Mouse (Mus musculus) embryo, embryonic 10 days (tissue): Measurements from ENCODE around the gene Npb.
"Not testable (repeated sequence)": the region's sequence is repeated elsewhere in the genome, so short reads cannot be mapped to it uniquely, and the experiment has no call there.

Experiments used
- DNase-seq: peaks from one replicate; pipeline ENCODE4 v3.0.0-alpha.2; 2015; ENCODE audit warnings: low spot score

Npb gene

DNA sequence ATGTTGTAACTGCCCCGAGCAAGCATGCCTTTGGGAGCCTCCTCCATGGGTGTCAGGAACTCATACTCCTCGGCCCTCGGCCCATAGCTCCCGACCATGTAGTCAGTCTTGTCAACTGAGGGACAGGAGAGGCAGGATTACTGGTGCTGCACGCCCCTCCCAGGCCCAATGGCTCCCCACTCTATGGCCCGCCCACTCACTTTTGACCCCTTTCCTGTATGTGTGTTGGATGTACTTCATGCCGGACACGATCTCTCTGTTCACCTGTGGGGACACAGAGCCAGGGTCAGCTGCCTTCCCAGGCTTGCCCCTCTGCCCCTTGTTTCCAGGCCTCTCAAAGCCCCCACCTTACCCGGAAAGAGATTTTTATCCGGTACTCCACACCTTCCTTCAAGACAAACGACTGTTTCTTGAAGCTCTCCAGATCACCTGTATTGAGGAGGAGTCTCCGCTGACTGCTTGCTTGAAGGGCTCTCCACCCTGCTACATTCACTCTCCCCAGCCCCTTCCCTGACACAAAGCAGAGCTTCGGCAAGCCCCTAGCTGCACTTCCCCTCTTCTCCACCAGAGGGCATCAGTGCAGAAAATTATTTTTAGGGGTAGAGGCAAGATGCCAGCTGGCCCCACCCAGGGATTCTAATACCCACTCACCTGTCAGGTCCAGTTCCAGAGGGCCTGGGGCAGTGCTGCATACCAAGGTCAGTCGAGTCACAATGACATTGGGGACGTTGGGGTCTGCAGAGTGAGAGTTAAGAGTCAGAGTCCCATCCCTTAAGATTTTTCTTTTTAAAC, 28.8 kb upstream of the Npb start:
- DNase-seq, result peak; percentile 78

GRCm38 (mm10) chr11:120580190-120580589, 28.1 kb upstream of the Npb start:
- DNase-seq, result no peak

- peak; percentile 40 for DNase-seq
Measured at GRCm38 (mm10) chr11:120580871-120581331, 27.4 kb upstream of the Npb start.

- DNase-seq, result peak; percentile 90
Measured at GRCm38 (mm10) chr11:120581490-120582267, 26.6 kb upstream of the Npb start, which contains the start of gene Arhgdia. Gene Arhgdia, minus strand, starts transcription at chr11:120581624.

- DNase-seq, result peak; percentile 43
Measured at GRCm38 (mm10) chr11:120582268-120582981, 25.9 kb upstream of the Npb start.

GRCm38 (mm10) chr11:120582982-120583293, 25.3 kb upstream of the Npb start:
- DNase-seq, result not testable (repeated sequence)

- no peak for DNase-seq
Measured at GRCm38 (mm10) chr11:120583937-120584336, 24.3 kb upstream of the Npb start.

GRCm38 (mm10) chr11:120588531-120588930, 19.7 kb upstream of the Npb start:
- no peak for DNase-seq

DNA sequence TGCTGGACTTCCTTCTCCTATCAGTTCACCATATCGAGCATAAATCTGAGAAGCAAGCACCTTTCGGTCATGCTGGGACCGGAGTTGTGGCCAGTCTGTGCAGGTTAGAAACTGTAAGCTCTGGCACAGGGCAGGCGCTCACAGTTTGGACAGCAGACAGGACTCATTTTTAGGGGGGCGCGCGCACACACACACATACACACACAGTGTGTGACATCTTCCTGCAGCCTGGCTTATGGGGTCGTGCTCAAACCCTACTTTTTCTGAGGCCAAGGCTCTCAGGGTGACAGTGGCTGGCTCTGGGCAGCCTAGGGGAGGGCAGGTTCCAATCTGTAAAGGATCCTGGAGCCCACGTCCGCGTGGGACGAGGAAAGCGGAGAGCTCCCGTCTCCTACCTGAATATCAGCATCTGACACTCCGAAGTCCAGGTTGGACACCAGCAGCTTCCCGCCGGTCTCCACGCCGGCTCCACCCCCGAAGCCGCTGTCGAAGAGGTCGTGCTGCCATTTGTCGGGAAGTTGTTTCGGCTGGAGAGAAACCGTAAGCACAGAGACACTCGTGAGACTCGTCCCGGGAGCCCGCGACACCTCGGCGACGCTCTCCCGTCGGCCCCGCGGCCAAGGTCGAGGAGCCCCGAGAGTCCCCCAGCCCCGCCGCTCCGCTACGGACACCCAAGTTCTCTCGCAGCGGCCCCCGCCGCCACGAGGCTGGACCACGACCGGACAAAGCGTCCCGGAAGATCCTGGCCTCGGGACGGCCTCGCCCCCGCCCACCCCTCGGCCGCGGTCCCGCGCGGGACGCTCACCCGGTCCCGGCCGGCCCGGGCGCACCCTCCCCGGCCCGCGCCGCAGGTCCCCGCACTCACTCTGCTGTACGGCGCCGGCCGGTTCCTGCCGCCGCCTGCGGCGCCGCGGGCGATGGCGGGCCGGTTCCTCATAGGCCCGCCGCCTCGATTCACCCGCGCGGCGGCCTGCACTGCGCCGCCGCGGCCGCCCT, 10.7 kb upstream of the Npb start:
- DNase-seq, result no peak

DNA sequence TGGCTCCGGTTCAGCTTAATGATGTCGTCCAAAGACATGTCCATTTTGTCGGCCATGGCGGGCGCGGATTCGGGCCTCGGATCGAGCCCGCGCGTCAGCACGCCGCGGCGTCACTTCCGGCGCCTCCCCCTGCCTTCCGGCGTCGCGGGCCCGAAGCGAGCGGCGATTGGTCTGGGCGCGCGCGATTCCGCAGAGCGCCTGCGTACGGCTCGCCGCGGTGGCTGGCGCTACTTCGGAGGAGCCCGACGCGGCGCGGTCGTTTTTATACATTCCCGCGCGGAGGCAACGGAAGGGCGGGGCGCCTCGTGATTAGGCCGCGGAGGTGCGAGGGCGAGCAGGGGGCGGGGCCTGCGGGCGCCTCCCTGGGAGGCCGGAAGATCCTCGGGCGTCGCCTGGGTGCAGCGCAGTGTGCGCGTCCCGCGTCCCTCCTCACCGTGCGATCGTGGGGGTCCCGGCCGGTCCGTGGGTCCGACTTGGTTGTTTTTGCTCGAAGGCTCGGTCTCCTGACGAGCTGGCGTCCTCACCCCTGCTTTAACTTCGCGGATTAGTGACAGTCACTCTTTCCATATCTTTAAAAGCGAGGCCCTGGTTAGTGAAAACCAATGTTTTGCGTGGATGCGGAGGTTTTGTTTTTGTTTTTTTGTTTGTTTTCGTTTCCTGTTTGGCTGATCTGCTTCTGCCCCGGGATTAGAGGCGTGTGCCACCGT, 9.8 kb upstream of the Npb start, which contains the start of the genes Alyref and Anapc11:
Alyref (minus strand) TSS at position 83 of the 707 bp plus-strand sequence.
Anapc11 (plus strand) TSS at position 139 of the 707 bp plus-strand sequence.
- peak; percentile 98 for DNase-seq

DNA sequence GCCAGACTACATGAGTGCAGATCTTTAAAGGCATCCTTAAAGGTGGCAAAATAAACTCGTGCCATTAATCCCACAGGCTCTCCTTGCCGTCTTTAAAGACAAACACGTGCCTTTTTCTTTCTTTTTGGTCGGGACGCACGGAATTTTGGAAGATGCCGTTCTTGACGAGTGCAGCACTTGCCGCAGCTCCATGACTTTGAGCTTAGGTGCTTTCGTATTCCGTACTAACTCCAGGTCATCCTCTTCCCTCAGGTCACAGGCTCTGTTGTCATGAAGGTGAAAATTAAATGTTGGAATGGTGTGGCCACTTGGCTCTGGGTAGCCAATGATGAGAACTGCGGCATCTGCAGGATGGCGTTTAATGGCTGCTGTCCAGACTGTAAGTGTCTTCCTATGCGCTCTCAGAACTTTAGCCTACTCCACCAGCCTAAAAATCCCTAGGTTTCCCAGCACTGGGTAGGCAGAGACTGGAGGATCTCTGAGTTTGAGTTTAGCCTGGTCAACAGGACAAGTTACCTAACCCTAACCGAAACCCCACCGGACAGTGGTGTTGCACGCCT, 9.2 kb upstream of the Npb start:
- DNase-seq, result no peak

DNA sequence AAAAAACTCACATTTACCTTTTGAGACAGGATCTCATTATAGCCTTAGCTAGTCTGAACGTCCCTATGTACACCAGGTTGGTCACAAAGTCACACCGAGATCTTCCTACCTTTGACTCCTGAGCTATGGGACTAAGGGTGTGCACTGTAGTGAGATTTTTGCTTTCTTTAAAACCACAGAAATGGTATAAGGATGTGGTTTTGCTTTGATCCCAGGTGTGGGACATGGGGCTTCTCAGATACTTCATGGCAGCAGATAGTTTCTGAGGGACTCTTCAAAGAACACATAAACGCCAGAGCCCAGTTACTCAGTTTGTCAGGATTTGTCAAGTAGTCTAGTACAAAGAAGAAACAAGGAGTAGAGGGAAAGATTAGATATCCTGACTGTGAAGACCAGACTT, 7.6 kb upstream of the Npb start:
- no peak for DNase-seq

- no peak for DNase-seq
Measured at GRCm38 (mm10) chr11:120603545-120603944, 4.7 kb upstream of the Npb start.

- no peak for DNase-seq
Measured at GRCm38 (mm10) chr11:120605667-120606066, 2.6 kb upstream of the Npb start.

DNA sequence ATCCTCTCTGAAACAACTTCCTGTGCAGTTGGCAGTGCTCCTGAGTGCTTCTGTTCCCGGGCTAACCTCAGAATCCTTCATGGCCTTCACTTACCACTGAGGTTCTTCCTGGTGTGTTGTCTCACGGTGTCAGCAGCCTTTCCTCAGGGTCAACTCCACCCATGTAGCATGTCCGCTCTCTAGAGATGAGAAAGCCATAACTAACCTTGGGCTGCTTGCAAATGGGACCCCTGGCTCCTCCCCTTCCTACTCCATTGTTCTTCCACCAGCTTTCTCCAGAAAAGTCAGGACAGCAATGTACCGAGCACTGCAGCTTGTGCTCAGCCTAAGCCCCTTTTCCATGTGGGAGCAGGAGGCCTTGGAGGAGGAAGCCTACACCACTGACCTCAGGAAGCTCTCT, 1.5 kb upstream of the Npb start:
- no peak for DNase-seq

DNA sequence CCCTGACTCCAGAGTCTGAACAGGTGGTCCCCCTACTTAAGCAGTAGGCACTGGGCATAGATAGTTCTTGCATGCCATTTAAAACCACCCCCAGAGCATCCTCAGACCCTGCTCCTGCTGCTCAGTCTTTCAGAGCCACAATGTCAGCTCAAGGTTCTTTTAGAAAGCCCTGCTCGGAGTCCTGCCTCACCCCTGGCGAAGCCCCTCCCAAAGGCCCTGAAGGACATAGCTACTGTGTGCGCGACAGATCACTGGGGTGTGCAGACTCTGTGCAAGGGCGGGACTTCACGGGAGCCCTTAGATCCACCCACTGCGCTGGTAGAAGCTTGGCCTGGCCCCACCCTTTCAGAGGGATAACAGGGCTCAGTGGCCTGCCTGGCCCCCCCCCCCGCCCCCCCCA, 973 bp downstream of the Npb start:
- DNase-seq, result peak; percentile 21

- no peak for DNase-seq
Measured at GRCm38 (mm10) chr11:120610477-120611046, 2.3 kb downstream of the Npb start.

DNA sequence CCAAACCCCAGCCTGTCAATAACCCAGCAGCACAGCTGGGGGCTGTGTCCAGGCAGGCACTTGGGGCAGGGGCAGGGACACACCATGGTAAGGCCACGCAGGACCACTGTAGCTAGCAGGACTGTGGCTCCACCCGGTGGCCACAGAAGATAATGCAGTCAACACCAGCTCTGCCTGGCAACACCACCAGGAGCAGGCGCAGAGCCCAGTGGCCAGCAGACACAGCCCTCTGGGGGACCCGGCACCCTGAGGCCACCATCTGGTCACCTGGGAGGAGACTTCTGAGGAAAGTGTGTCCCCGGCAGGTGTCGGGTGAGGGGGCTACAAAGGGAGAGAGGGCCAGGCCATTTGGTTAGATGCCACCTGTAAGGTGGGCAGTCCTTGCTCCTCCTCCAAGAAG, 4.5 kb downstream of the Npb start:
- DNase-seq, result peak; percentile 85

DNA sequence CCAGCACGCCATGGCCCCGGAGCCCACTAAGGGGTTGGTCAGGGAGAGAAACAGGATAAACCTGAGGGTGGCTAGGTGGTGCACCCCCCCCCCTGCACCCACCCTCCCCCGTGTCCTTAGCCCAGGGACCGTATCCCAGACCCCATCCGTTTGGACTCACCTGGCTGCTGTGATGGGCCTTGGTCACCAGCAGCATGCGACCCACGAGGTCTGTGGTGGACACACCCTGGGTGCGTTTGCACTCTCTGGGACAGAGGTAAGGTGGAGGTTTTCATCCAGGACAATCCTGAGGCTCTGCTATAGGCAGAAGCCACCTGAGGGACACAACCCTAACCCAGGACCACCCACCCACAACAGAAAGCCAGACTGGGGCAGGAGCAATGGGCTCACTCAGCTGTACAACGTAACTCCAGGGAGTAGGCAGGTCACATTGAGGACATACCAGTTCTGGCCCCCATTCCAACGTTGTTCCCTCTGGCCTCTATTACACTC, 5.2 kb downstream of the Npb start:
- no peak for DNase-seq

- DNase-seq, result no peak
Measured at GRCm38 (mm10) chr11:120613976-120614375, 5.7 kb downstream of the Npb start.
